Mouse (Mus musculus) E14TG2a.4 (cell line): ENCODE measurements around the gene Acacb.

Source experiments
- CTCF ChIP-seq: conservative IDR thresholded peaks from 2 replicates; pipeline ENCODE4 v1.5.1; 2014; ENCODE audit warnings: low read length
- NANOG ChIP-seq: IDR thresholded peaks from 2 replicates; pipeline ENCODE4 v1.6.1; 2014; ENCODE audit warnings: borderline replicate concordance, low read length, mixed read lengths

DNA sequence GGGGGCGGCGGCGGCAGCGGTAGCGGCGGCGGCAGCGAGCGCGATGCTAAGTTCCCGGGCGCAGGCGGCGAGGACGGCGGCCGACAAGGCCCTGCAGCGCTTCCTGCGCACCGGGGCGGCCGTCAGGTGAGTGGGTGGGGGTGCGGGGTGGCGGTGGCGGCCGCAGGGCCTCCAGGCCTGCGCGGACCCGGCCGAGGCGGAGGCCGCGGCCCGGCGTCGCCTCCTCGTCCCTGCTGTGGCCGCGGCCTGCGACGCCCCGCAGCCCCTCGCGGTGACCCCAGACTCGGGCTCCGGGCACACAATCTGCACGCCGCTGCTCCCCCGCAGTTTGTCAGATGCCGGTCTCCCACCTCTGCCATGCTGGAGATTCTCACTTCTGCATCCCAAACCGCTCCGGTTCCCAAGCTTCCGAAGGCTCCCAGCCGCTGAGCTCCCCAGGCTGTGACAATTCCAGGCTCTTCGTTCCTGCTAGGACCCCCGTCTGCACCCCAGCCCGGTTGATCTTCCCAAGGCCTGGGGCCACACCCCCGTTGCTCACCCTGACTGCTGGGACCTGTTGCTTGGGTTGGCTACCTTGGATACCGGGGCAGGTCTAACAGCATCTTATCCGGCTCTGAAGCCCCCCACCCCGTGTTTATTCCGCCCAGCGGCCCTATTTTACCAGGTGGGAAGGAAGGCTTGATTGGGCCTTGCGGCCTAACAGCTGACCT is 45.8 kb upstream of the Acacb start:
- TF ChIP-seq CTCF (no peak), NANOG (no peak)
